Mouse (Mus musculus) E14TG2a.4 (cell line): Measurements from ENCODE around the gene Mesd.

Source experiments
- H3K27me3 ChIP-seq: 2 replicates; pipeline ENCODE4 v1.6.1; 2014; ENCODE audit warnings: low read length, control low read depth; ENCODE audit not compliant: insufficient read depth
- H3K36me3 ChIP-seq: 2 replicates; pipeline ENCODE4 v1.6.1; 2014; ENCODE audit warnings: low read length, control low read depth; ENCODE audit not compliant: insufficient read depth
- H3K4me1 ChIP-seq: replicated peaks from 2 replicates; pipeline ENCODE4 v1.6.1; 2014; ENCODE audit warnings: low read depth, low read length, control low read depth
- H3K4me3 ChIP-seq: replicated peaks from 2 replicates; pipeline ENCODE4 v1.5.1; 2014; ENCODE audit warnings: mild to moderate bottlenecking, low read length
- H3K9me3 ChIP-seq: 2 replicates; pipeline ENCODE4 v1.6.1; 2014; ENCODE audit warnings: low read length, control low read depth
- CTCF ChIP-seq: conservative IDR thresholded peaks from 2 replicates; pipeline ENCODE4 v1.5.1; 2014; ENCODE audit warnings: low read length
- NANOG ChIP-seq: IDR thresholded peaks from 2 replicates; pipeline ENCODE4 v1.6.1; 2014; ENCODE audit warnings: borderline replicate concordance, low read length, mixed read lengths
- POU5F1 ChIP-seq: IDR thresholded peaks from 2 replicates; pipeline ENCODE4 v1.6.1; 2014; ENCODE audit warnings: low read length, borderline replicate concordance

The Mesd gene

GRCm38 (mm10) chr7:83884021-83884658 is at the start of gene Mesd, which contains the start of gene Tlnrd1:
TSS of gene Mesd (plus strand) at chr7:83884466.
TSS of gene Tlnrd1 (minus strand) at chr7:83884305.
- Histone ChIP-seq H3K36me3 (peaks cover 25% of the 10 kb centered on the region), H3K4me1 (peaks cover 57% of the 10 kb centered on the region), H3K9me3 (no peaks in the 10 kb centered on the region), H3K27me3 (no peaks in the 10 kb centered on the region), H3K4me3 (peak within 1 kb of the TSS; percentile 89)
- TF ChIP-seq NANOG (no peak), CTCF (no peak), POU5F1 (no peak)

GRCm38 (mm10) chr7:83838525-83839224 is 45.6 kb upstream of the Mesd start:
- Histone ChIP-seq H3K4me3 (no peak overlapping the region), H3K27me3 (no peaks in the 10 kb centered on the region), H3K9me3 (peaks cover 3% of the 10 kb centered on the region), H3K4me1 (peaks cover 9% of the 10 kb centered on the region; the same call in 1 of the 2 replicates), H3K36me3 (no peaks in the 10 kb centered on the region)
- TF ChIP-seq POU5F1: no peak
- TF ChIP-seq NANOG: no peak
- no peak for TF ChIP-seq CTCF

- Histone ChIP-seq H3K36me3 (no peaks in the 10 kb centered on the region), H3K4me1 (peaks cover 9% of the 10 kb centered on the region; the same call in 1 of the 2 replicates), H3K27me3 (no peaks in the 10 kb centered on the region), H3K4me3 (no peak overlapping the region), H3K9me3 (peaks cover 4% of the 10 kb centered on the region)
- TF ChIP-seq POU5F1 (no peak), NANOG (no peak), CTCF (no peak)
Observed at GRCm38 (mm10) chr7:83840076-83840475, 44.2 kb upstream of the Mesd start.

GRCm38 (mm10) chr7:83842486-83843259 is 41.6 kb upstream of the Mesd start:
- no peaks in the 10 kb centered on the region for H3K27me3 ChIP-seq
- TF ChIP-seq POU5F1 (no peak), NANOG (peak; percentile 42; the same call in 1 of the 2 replicates), CTCF (no peak)
- H3K4me1 ChIP-seq: peaks cover 5% of the 10 kb centered on the region; the same call in 1 of the 2 replicates
- no peak overlapping the region for H3K4me3 ChIP-seq
- no peaks in the 10 kb centered on the region for H3K36me3 ChIP-seq
- H3K9me3 ChIP-seq: peaks cover 4% of the 10 kb centered on the region

- TF ChIP-seq NANOG (no peak), POU5F1 (no peak), CTCF (no peak)
- H3K27me3 ChIP-seq: no peaks in the 10 kb centered on the region
- no peak overlapping the region for H3K4me3 ChIP-seq
- peaks cover 5% of the 10 kb centered on the region; the same call in 1 of the 2 replicates for H3K4me1 ChIP-seq
- peaks cover 4% of the 10 kb centered on the region for H3K9me3 ChIP-seq
- H3K36me3 ChIP-seq: no peaks in the 10 kb centered on the region
Observed at GRCm38 (mm10) chr7:83844807-83845206, 39.5 kb upstream of the Mesd start.

GRCm38 (mm10) chr7:83847187-83848075 is 36.8 kb upstream of the Mesd start:
- TF ChIP-seq NANOG (no peak), CTCF (no peak), POU5F1 (no peak)
- H3K27me3 ChIP-seq: no peaks in the 10 kb centered on the region
- no peak overlapping the region for H3K4me3 ChIP-seq
- H3K36me3 ChIP-seq: no peaks in the 10 kb centered on the region
- peaks cover 4% of the 10 kb centered on the region; the same call in 1 of the 2 replicates for H3K4me1 ChIP-seq
- peaks cover 4% of the 10 kb centered on the region for H3K9me3 ChIP-seq

- TF ChIP-seq NANOG (no peak), POU5F1 (no peak), CTCF (no peak)
- H3K27me3 ChIP-seq: no peaks in the 10 kb centered on the region
- no peak overlapping the region for H3K4me3 ChIP-seq
- H3K4me1 ChIP-seq: peaks cover 21% of the 10 kb centered on the region
- no peaks in the 10 kb centered on the region for H3K9me3 ChIP-seq
- no peaks in the 10 kb centered on the region for H3K36me3 ChIP-seq
Observed at GRCm38 (mm10) chr7:83851569-83852380, 32.5 kb upstream of the Mesd start.
